Mouse (Mus musculus) lung, adult 2 months (tissue): ENCODE measurements at regions not wholly inside any gene's neighbourhood (a gene's known extent, or its start where the extent isn't known, plus 50 kb on each side); places are given as distances from the start of the nearest gene placed in this dataset.

Source experiments
- DNase-seq: peaks from one replicate; pipeline ENCODE4 v3.0.0; 2022
- H3K4me1 ChIP-seq: fragments of 200-500 bp; 2 replicates; pipeline ENCODE4 v1.6.1; 2011; ENCODE audit warnings: low read length; ENCODE audit not compliant: control insufficient read depth, insufficient read depth
- H3K4me3 ChIP-seq: fragments of 200-500 bp; replicated peaks from 2 replicates; pipeline ENCODE3; 2011; ENCODE audit warnings: low read depth, mild to moderate bottlenecking, control low read depth, low read length; ENCODE audit errors: extremely low read depth
- CTCF ChIP-seq: fragments of 200-500 bp; IDR thresholded peaks from 2 replicates; pipeline ENCODE4 v1.5.1; 2011; ENCODE audit warnings: mild to moderate bottlenecking, low read length, control low read depth; ENCODE audit not compliant: insufficient read depth
- POLR2A ChIP-seq: fragments of 200-500 bp; IDR thresholded peaks from 2 replicates; pipeline ENCODE4 v1.6.1; 2011; ENCODE audit warnings: low read depth, mild to moderate bottlenecking, control low read depth, low read length, borderline replicate concordance; ENCODE audit errors: extremely low read depth
- WGBS: fragments of 180-500 bp; shearing (Covaris S2); methylation state at CpG from one replicate; pipeline ENCODE4 v1.1.7; 2018; 5-methylcytosine and 5-hydroxymethylcytosine counted together

- TF ChIP-seq POLR2A: no peak
- no peak for TF ChIP-seq CTCF
- no peak overlapping the region for H3K4me3 ChIP-seq
- no peaks in the 10 kb centered on the region for H3K4me1 ChIP-seq
- no peak for DNase-seq
- WGBS: 36% methylated on average over 1 of the region's 1 CpGs
Observed at GRCm38 (mm10) chr9:69678634-69679033, 82.1 kb downstream of the Foxb1 start.

- no peak for DNase-seq
- no peaks in the 10 kb centered on the region for H3K4me1 ChIP-seq
- H3K4me3 ChIP-seq: no peak overlapping the region
- 76% methylated on average over 10 of the region's 10 CpGs for WGBS
- TF ChIP-seq CTCF: no peak
- no peak for TF ChIP-seq POLR2A
Observed at GRCm38 (mm10) chr9:69673463-69674105, 87.2 kb downstream of the Foxb1 start.

- 66% methylated on average over 13 of the region's 13 CpGs for WGBS
- H3K4me3 ChIP-seq: no peak overlapping the region
- no peak for DNase-seq
- TF ChIP-seq POLR2A: no peak
- no peak for TF ChIP-seq CTCF
- H3K4me1 ChIP-seq: no peaks in the 10 kb centered on the region
Observed at GRCm38 (mm10) chr9:69672657-69673462, 87.9 kb downstream of the Foxb1 start.

- 4% methylated on average over 18 of the region's 18 CpGs for WGBS
- Histone ChIP-seq H3K4me1 (no peaks in the 10 kb centered on the region), H3K4me3 (no peak overlapping the region)
- no peak for TF ChIP-seq POLR2A
- TF ChIP-seq CTCF: no peak
- no peak for DNase-seq
Observed at GRCm38 (mm10) chr9:69671199-69671598, 89.5 kb downstream of the Foxb1 start.

- no peak for DNase-seq
- H3K4me1 ChIP-seq: no peaks in the 10 kb centered on the region
- TF ChIP-seq CTCF (no peak), POLR2A (no peak)
- 2% methylated on average over 17 of the region's 17 CpGs for WGBS
- no peak overlapping the region for H3K4me3 ChIP-seq
Observed at GRCm38 (mm10) chr9:69670551-69671044, 90.1 kb downstream of the Foxb1 start.

GRCm38 (mm10) chr9:69669611-69670550, 90.9 kb downstream of the Foxb1 start:
- TF ChIP-seq CTCF (no peak), POLR2A (no peak)
- 8% methylated on average over 25 of the region's 25 CpGs for whole genome bisulfite sequencing
- Histone ChIP-seq H3K4me1 (no peaks in the 10 kb centered on the region), H3K4me3 (no peak overlapping the region)
- no peak for DNase-seq

- DNase-seq: no peak
- TF ChIP-seq CTCF: no peak
- H3K4me3 ChIP-seq: no peak overlapping the region
- no peaks in the 10 kb centered on the region for H3K4me1 ChIP-seq
- WGBS: 23% methylated on average over 9 of the region's 9 CpGs
Observed at GRCm38 (mm10) chr9:69668475-69669090, 92.2 kb downstream of the Foxb1 start.

GRCm38 (mm10) chr9:69667064-69667533, 93.6 kb downstream of the Foxb1 start:
- 36% methylated on average over 7 of the region's 7 CpGs for WGBS
- TF ChIP-seq POLR2A (no peak), CTCF (no peak)
- no peak for DNase-seq

GRCm38 (mm10) chr9:69664201-69664600, 96.5 kb downstream of the Foxb1 start:
- no peak for DNase-seq
- H3K4me1 ChIP-seq: no peaks in the 10 kb centered on the region
- 74% methylated on average over 3 of the region's 3 CpGs for WGBS
- H3K4me3 ChIP-seq: no peak overlapping the region
- TF ChIP-seq POLR2A (no peak), CTCF (no peak)

More at GRCm38 (mm10) chr9:69667064-69667533, 93.6 kb downstream of the Foxb1 start:
- H3K4me3 ChIP-seq: no peak overlapping the region
- H3K4me1 ChIP-seq: no peaks in the 10 kb centered on the region
